Mouse (Mus musculus): ENCODE results near the gene Cst3. TPM values are rescaled to one million over a fixed set of nuclear protein-coding genes. Genes with fewer than 3 reads are reported as not detected.
A peak's percentile ranks its signal among the peaks of the same experiment; 100 is the strongest.

The Cst3 gene
- polyA plus RNA-seq, 2 experiments from 2014 or later = 167 to 192 TPM

- no peak for ATAC-seq
These were observed 18.7 kb downstream of the Cst3 start for GRCm38 (mm10) chr2:148856630-148857400.

GRCm38 (mm10) chr2:148851116-148851906 is 24.2 kb downstream of the Cst3 start:
- peak; percentile 68 for ATAC-seq

- no peak for ATAC-seq
These were observed 36.3 kb downstream of the Cst3 start for GRCm38 (mm10) chr2:148839224-148839623.

GRCm38 (mm10) chr2:148838075-148838777 is 37.3 kb downstream of the Cst3 start:
- no peak for ATAC-seq

GRCm38 (mm10) chr2:148834912-148835311 is 40.6 kb downstream of the Cst3 start, which contains the start of gene Cst9:
Gene Cst9 (plus strand): TSS chr2:148835147.
- no peak for ATAC-seq

- no peak for ATAC-seq
These were observed 49.5 kb downstream of the Cst3 start for GRCm38 (mm10) chr2:148825986-148826385.

Other genes with a start within 250 kb of the Cst3 start
- 10 to 100 TPM; 55.2 to 64.6 TPM for gene Nxt1, start 203.1 kb downstream of the Cst3 start, polyA plus RNA-seq (2017; shearing (Covaris generic))
- gene Gzf1, start 194.7 kb downstream of the Cst3 start, polyA plus RNA-seq (2017; shearing (Covaris generic)) = 10 to 100 TPM; 11.1 to 12.3 TPM
- 1 to 10 TPM in 1 of 2 experiments, under 1 TPM in 1; 0.45 to 1.6 TPM for gene Napb, start 143.2 kb downstream of the Cst3 start, polyA plus RNA-seq (2017; shearing (Covaris generic))
- not detected for gene Cstl1, start 125.3 kb downstream of the Cst3 start, polyA plus RNA-seq (2017; shearing (Covaris generic))
- not detected for gene Cst11, start 104.2 kb downstream of the Cst3 start, polyA plus RNA-seq (2017; shearing (Covaris generic))
- not detected for gene 8030411F24Rik, start 93.7 kb downstream of the Cst3 start, polyA plus RNA-seq (2017; shearing (Covaris generic))
- not detected for gene Cst12, start 86.3 kb downstream of the Cst3 start, polyA plus RNA-seq (2017; shearing (Covaris generic))
- not detected for gene Cst8, start 76.9 kb downstream of the Cst3 start, polyA plus RNA-seq (2017; shearing (Covaris generic))
- gene Cst13, start 55.6 kb downstream of the Cst3 start, polyA plus RNA-seq (2017; shearing (Covaris generic)) = not detected
- not detected for gene Cst9, start 40.5 kb downstream of the Cst3 start, polyA plus RNA-seq (2017; shearing (Covaris generic))
- gene 9230104L09Rik, start 10.7 kb downstream of the Cst3 start, polyA plus RNA-seq (2017; shearing (Covaris generic)) = not detected
- not detected for gene Gm1330, start 127.6 kb upstream of the Cst3 start, polyA plus RNA-seq (2017; shearing (Covaris generic))
- not detected for gene Gm10750, start 141.5 kb upstream of the Cst3 start, polyA plus RNA-seq (2017; shearing (Covaris generic))